Comparison of ENCODE assay signal across 1 mouse cellular context in genomic region chr3:88087688-88088087, GRCm38 (mm10).
TF ChIP-seq lines count a peak whose summit lies in the region.

No protein-coding gene starts in this region.

TF ChIP-seq in MEL, 35 proteins besides CTCF, POLR2A, EP300 and RAD21 (continued from another document):
- TF ChIP-seq MYC (IDR thresholded peaks at IDR 0.05; ENCODE audit: low read depth, low read length) (peak; percentile 98), POLR2AphosphoS5 (IDR thresholded peaks at IDR 0.05; ENCODE audit: borderline replicate concordance, low read depth, low read length) (no peak), ZKSCAN1 (IDR thresholded peaks at IDR 0.05; ENCODE audit: low read depth, low read length) (no peak), E2F4 (IDR thresholded peaks at IDR 0.05; ENCODE audit: borderline replicate concordance, low read depth, low read length) (no peak), SMC3 (IDR thresholded peaks at IDR 0.05; ENCODE audit: low read depth, low read length) (peak; percentile 80), RCOR1 (IDR thresholded peaks at IDR 0.05; ENCODE audit: low read depth, low read length) (0 out of 2 replicates have a peak, but pooled peaks have one; percentile 12), ZC3H11A (IDR thresholded peaks at IDR 0.05; ENCODE audit: low read depth, low read length) (peak; percentile 72), BHLHE40 (IDR thresholded peaks at IDR 0.05; ENCODE audit: borderline replicate concordance, low read depth, low read length) (no peak), HCFC1 (IDR thresholded peaks at IDR 0.05; ENCODE audit: low read depth, low read length) (no peak; the same call in 1 of the 2 replicates), MYB (IDR thresholded peaks at IDR 0.05; ENCODE audit: low read depth, low read length) (no peak), ZNF384 (IDR thresholded peaks at IDR 0.05; ENCODE audit: low read depth, low read length) (peak; percentile 91), TAL1 (IDR thresholded peaks at IDR 0.05; ENCODE audit: low read length) (no peak), ELF1 (IDR thresholded peaks at IDR 0.05; ENCODE audit: low read depth, low read length) (no peak), UBTF (IDR thresholded peaks at IDR 0.05; ENCODE audit: borderline replicate concordance, insufficient read depth, low read depth, low read length) (no peak), POLR2AphosphoS2 (IDR thresholded peaks at IDR 0.05; ENCODE audit: low read length) (no peak), MAZ (IDR thresholded peaks at IDR 0.05; ENCODE audit: low read depth, low read length) (no peak), SIN3A (IDR thresholded peaks at IDR 0.05; ENCODE audit: low read length) (0 out of 2 replicates have a peak, but pooled peaks have one; percentile 35), NRF1 (IDR thresholded peaks at IDR 0.05; ENCODE audit: insufficient read depth, low read depth, low read length, poor library complexity, severe bottlenecking) (no peak), KAT2A (conservative IDR thresholded peaks at IDR 0.05; ENCODE audit: low read depth, low read length) (no peak), GABPA (IDR thresholded peaks at IDR 0.05; ENCODE audit: low read depth, low read length) (no peak), CHD1 (IDR thresholded peaks at IDR 0.05; ENCODE audit: low read depth, low read length) (no peak), MAFK (IDR thresholded peaks at IDR 0.05; ENCODE audit: borderline replicate concordance, low read depth, low read length) (no peak), MEF2A (IDR thresholded peaks at IDR 0.05; ENCODE audit: extremely low read depth, insufficient replicate concordance, low read depth, low read length, poor library complexity, severe bottlenecking) (no peak), TCF12 (IDR thresholded peaks at IDR 0.05; ENCODE audit: low read depth, low read length) (no peak), MXI1 (IDR thresholded peaks at IDR 0.05; ENCODE audit: low read depth, low read length) (peak; percentile 54; the same call in 1 of the 2 replicates), CHD2 (IDR thresholded peaks at IDR 0.05; ENCODE audit: low read length) (no peak), ETS1 (IDR thresholded peaks at IDR 0.05; ENCODE audit: low read depth, low read length) (no peak), USF2 (IDR thresholded peaks at IDR 0.05; ENCODE audit: borderline replicate concordance in 1 of 2, insufficient read depth in 1 of 2, low read depth in 1 of 2, low read length in 2 of 2) (no peak), USF1 (IDR thresholded peaks at IDR 0.05; ENCODE audit: low read depth, low read length) (no peak), GATA1 (IDR thresholded peaks at IDR 0.05; ENCODE audit: low read depth, low read length) (no peak)
